Mouse (Mus musculus) embryo, embryonic 11.5 days (tissue): ENCODE data around the gene Tmem161a.

ENCODE experiments used
- DNase-seq: peaks from one replicate; pipeline ENCODE4 v3.0.0-alpha.2; 2012; ENCODE audit warnings: low read depth, low spot score

Gene Tmem161a

GRCm38 (mm10) chr8:70160015-70160414 is 12.1 kb upstream of the Tmem161a start:
- no peak for DNase-seq

- DNase-seq = no peak
Measured at GRCm38 (mm10) chr8:70163316-70163715, 8.8 kb upstream of the Tmem161a start.

GRCm38 (mm10) chr8:70166504-70167110 is 5.5 kb upstream of the Tmem161a start:
- DNase-seq = peak; percentile 59

GRCm38 (mm10) chr8:70170116-70170515 is 2.0 kb upstream of the Tmem161a start:
- DNase-seq = no peak

- no peak for DNase-seq
Measured at GRCm38 (mm10) chr8:70170748-70171147, 1.4 kb upstream of the Tmem161a start.

- no peak for DNase-seq
Measured at GRCm38 (mm10) chr8:70171240-70171639, 916 bp upstream of the Tmem161a start.

GRCm38 (mm10) chr8:70173320-70173719 is 1.2 kb downstream of the Tmem161a start:
- DNase-seq = no peak

- DNase-seq = no peak
Measured at GRCm38 (mm10) chr8:70174079-70174478, 1.9 kb downstream of the Tmem161a start.

GRCm38 (mm10) chr8:70178231-70178630 is 6.1 kb downstream of the Tmem161a start:
- no peak for DNase-seq

- no peak for DNase-seq
Measured at GRCm38 (mm10) chr8:70179082-70179481, 6.9 kb downstream of the Tmem161a start.

GRCm38 (mm10) chr8:70181212-70181902 is 9.2 kb downstream of the Tmem161a start:
- DNase-seq = no peak

- no peak for DNase-seq
Measured at GRCm38 (mm10) chr8:70181903-70182252, 9.7 kb downstream of the Tmem161a start.

- no peak for DNase-seq
Measured at GRCm38 (mm10) chr8:70183194-70183593, 11.0 kb downstream of the Tmem161a start.

GRCm38 (mm10) chr8:70188707-70189106 is 16.6 kb downstream of the Tmem161a start:
- no peak for DNase-seq

- no peak for DNase-seq
Measured at GRCm38 (mm10) chr8:70193238-70193637, 21.1 kb downstream of the Tmem161a start.

- DNase-seq = no peak
Measured at GRCm38 (mm10) chr8:70194191-70194590, 22.0 kb downstream of the Tmem161a start.

GRCm38 (mm10) chr8:70195762-70196161 is 23.6 kb downstream of the Tmem161a start:
- DNase-seq = no peak

GRCm38 (mm10) chr8:70197603-70198002 is 25.4 kb downstream of the Tmem161a start:
- DNase-seq = no peak

GRCm38 (mm10) chr8:70200098-70200681 is 28.0 kb downstream of the Tmem161a start:
- DNase-seq = no peak

GRCm38 (mm10) chr8:70201417-70201816 is 29.3 kb downstream of the Tmem161a start:
- no peak for DNase-seq

GRCm38 (mm10) chr8:70203072-70203471 is 30.9 kb downstream of the Tmem161a start:
- no peak for DNase-seq

- DNase-seq = no peak
Measured at GRCm38 (mm10) chr8:70204757-70205156, 32.6 kb downstream of the Tmem161a start.

GRCm38 (mm10) chr8:70208130-70208529 is 36.0 kb downstream of the Tmem161a start:
- no peak for DNase-seq
